Mouse (Mus musculus) lung, postnatal 0 days (tissue): ENCODE measurements around the gene Ralgps2. TPM values are rescaled to one million over a fixed set of nuclear protein-coding genes. Genes with fewer than 3 reads are reported as not detected.
A peak's percentile ranks its signal among the peaks of the same experiment; 100 is the strongest.

Source experiments
- ATAC-seq: fragments of 200-750 bp; cut with Nextera tagmentation; 2 replicates; pipeline ENCODE4 v1.8.0; 2017; ENCODE audit warnings: moderate library complexity
- DNase-seq: peaks from one replicate; pipeline ENCODE4 v3.0.0-alpha.2; 2016; ENCODE audit warnings: low spot score
- H3K27ac ChIP-seq: fragments of 300-500 bp; sonication (generic); 2 replicates; pipeline ENCODE4 v1.5.1; 2014; ENCODE audit warnings: antibody characterized with exemption, mild to moderate bottlenecking, low read length, mixed read lengths
- H3K27me3 ChIP-seq: fragments of 300-500 bp; sonication (generic); replicated peaks from 2 replicates; pipeline ENCODE4 v1.6.1; 2014; ENCODE audit warnings: low read length, mixed read lengths; ENCODE audit not compliant: insufficient read depth
- H3K36me3 ChIP-seq: fragments of 300-500 bp; sonication (generic); 2 replicates; pipeline ENCODE4 v1.6.1; 2014; ENCODE audit warnings: low read length, mixed read lengths; ENCODE audit not compliant: insufficient read depth
- H3K4me1 ChIP-seq: fragments of 300-500 bp; sonication (generic); 2 replicates; pipeline ENCODE4 v1.6.1; 2014; ENCODE audit warnings: antibody characterized with exemption, low read depth, low read length, mixed read lengths; ENCODE audit not compliant: insufficient read depth
- H3K4me2 ChIP-seq: fragments of 300-500 bp; sonication (generic); replicated peaks from 2 replicates; pipeline ENCODE4 v1.6.1; 2014; ENCODE audit warnings: low read depth, mild to moderate bottlenecking, low read length, moderate library complexity, mixed read lengths
- H3K4me3 ChIP-seq: fragments of 300-500 bp; sonication (generic); 2 replicates; pipeline ENCODE4 v1.5.1; 2014; ENCODE audit warnings: low read depth, low read length
- H3K9ac ChIP-seq: fragments of 300-500 bp; sonication (generic); replicated peaks from 2 replicates; pipeline ENCODE4 v1.6.1; 2014; ENCODE audit warnings: low read depth, mild to moderate bottlenecking
- H3K9me3 ChIP-seq: fragments of 300-500 bp; sonication (generic); 2 replicates; pipeline ENCODE4 v1.6.1; 2016; ENCODE audit warnings: low read length, mixed read lengths
- CTCF ChIP-seq: IDR thresholded peaks from 2 replicates; pipeline ENCODE4 v1.5.1; 2016; ENCODE audit warnings: antibody characterized with exemption, mild to moderate bottlenecking
- EP300 ChIP-seq: IDR thresholded peaks from 2 replicates; pipeline ENCODE4 v1.6.1; 2016; ENCODE audit warnings: antibody characterized with exemption, mild to moderate bottlenecking, control low read depth
- WGBS: fragments of 180-500 bp; shearing (Covaris S2); extraction: QIAGEN DNeasy Blood & Tissue Kit; methylation state at CpG from one replicate; pipeline ENCODE4 v1.1.7; 2014; 5-methylcytosine and 5-hydroxymethylcytosine counted together
- polyA plus RNA-seq: library from polyadenylated mRNA; unstranded; fragments of >200 nt; fragmentation: Nextera tagmentation; extraction: Ambion mirVana; gene quantifications from 2 replicates; pipeline ENCODE4 v1.2.1, GENCODE M21; 2015

Gene Ralgps2
- polyA plus RNA-seq, 1 experiment from 2014 or later = 38.3 TPM

- Histone ChIP-seq H3K4me1 (no peaks in the 10 kb centered on the region; the same call in 1 of the 2 replicates), H3K9me3 (no peaks in the 10 kb centered on the region), H3K9ac (no peak overlapping the region), H3K4me3 (no peak overlapping the region), H3K36me3 (no peaks in the 10 kb centered on the region), H3K27ac (no peak overlapping the region), H3K27me3 (no peaks in the 10 kb centered on the region), H3K4me2 (no peak overlapping the region)
- TF ChIP-seq CTCF = no peak
- TF ChIP-seq EP300 = no peak
- 79% methylated on average over 7 of the region's 7 CpGs for WGBS
- no peak for ATAC-seq
- no peak for DNase-seq
Observed at GRCm38 (mm10) chr1:156937436-156937835, 2.0 kb downstream of the Ralgps2 start.

GRCm38 (mm10) chr1:156933712-156934111 is 5.7 kb downstream of the Ralgps2 start:
- TF ChIP-seq CTCF (no peak), EP300 (no peak)
- Histone ChIP-seq H3K4me1 (no peaks in the 10 kb centered on the region), H3K27me3 (no peaks in the 10 kb centered on the region), H3K4me2 (no peak overlapping the region), H3K36me3 (no peaks in the 10 kb centered on the region), H3K27ac (no peak overlapping the region), H3K9ac (no peak overlapping the region), H3K4me3 (no peak overlapping the region), H3K9me3 (no peaks in the 10 kb centered on the region)
- no peak for ATAC-seq
- 93% methylated on average over 7 of the region's 7 CpGs for WGBS
- DNase-seq = no peak

- no peak for TF ChIP-seq EP300
Observed at GRCm38 (mm10) chr1:156932036-156932774, 7.2 kb downstream of the Ralgps2 start.

DNA sequence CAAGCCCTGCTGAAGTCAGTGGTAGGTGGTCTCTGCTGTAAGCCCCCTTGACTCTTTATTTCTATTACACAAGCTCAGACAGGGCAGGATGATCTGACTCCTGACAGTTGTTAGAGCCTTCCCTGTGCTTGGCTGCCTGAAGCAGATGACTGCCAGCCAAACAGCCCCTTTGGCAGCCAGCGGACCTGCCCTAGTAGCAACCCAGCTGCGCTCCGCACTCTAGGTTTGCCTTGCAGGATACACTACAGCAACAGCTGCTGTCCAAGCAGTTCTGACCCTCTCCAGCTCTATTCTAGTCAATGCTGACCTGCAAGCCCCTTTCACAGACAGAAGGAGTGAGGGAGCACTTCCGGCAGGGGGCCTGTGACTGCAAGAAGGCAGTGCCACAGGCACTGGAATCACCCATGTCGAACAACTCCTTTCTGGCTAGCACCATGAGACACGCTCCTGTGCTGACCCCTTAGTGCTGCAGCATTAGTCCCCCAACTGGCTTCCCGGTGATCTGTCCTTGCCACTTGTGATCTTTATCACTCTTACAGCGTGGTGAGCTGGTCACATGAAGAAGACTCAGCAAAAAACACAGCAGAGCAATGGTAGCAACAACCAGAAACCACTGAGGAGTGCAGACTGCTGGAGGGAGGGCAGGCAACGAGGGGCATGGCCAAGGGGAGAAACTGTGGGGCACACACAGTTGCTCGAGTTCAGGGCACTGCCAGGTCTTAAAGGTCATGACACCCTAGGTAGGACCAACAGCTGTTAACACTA is 8.1 kb downstream of the Ralgps2 start:
- Histone ChIP-seq H3K27me3 (no peaks in the 10 kb centered on the region), H3K9me3 (no peaks in the 10 kb centered on the region), H3K27ac (no peak overlapping the region), H3K9ac (no peak overlapping the region), H3K36me3 (no peaks in the 10 kb centered on the region), H3K4me3 (no peak overlapping the region), H3K4me2 (no peak overlapping the region), H3K4me1 (no peaks in the 10 kb centered on the region)
- 60% methylated on average over 10 of the region's 10 CpGs for WGBS
- TF ChIP-seq EP300 (no peak), CTCF (0 out of 2 replicates have a peak, but pooled peaks have one; percentile 11)
- DNase-seq = peak; percentile 17
- ATAC-seq = no peak

More at GRCm38 (mm10) chr1:156932036-156932774, 7.2 kb downstream of the Ralgps2 start:
- DNase-seq = no peak
- H3K27ac ChIP-seq = no peak overlapping the region
- no peaks in the 10 kb centered on the region for H3K9me3 ChIP-seq
- no peak overlapping the region for H3K9ac ChIP-seq
- H3K36me3 ChIP-seq = no peaks in the 10 kb centered on the region
- H3K27me3 ChIP-seq = no peaks in the 10 kb centered on the region
- H3K4me3 ChIP-seq = no peak overlapping the region
- no peaks in the 10 kb centered on the region for H3K4me1 ChIP-seq
- H3K4me2 ChIP-seq = no peak overlapping the region
- 45% methylated on average over 3 of the region's 3 CpGs for WGBS
- no peak for ATAC-seq

- no peak overlapping the region for H3K4me2 ChIP-seq
- TF ChIP-seq EP300 = no peak
- peak; percentile 60 for TF ChIP-seq CTCF
- no peak overlapping the region for H3K4me3 ChIP-seq
- no peaks in the 10 kb centered on the region for H3K4me1 ChIP-seq
- no peak overlapping the region for H3K27ac ChIP-seq
- no peaks in the 10 kb centered on the region for H3K9me3 ChIP-seq
- H3K27me3 ChIP-seq = no peaks in the 10 kb centered on the region
- H3K9ac ChIP-seq = no peak overlapping the region
- WGBS = 48% methylated on average over 5 of the region's 5 CpGs
- ATAC-seq = no peak
- DNase-seq = peak; percentile 35
- no peaks in the 10 kb centered on the region for H3K36me3 ChIP-seq
Observed at GRCm38 (mm10) chr1:156930263-156930662, 9.2 kb downstream of the Ralgps2 start.

DNA sequence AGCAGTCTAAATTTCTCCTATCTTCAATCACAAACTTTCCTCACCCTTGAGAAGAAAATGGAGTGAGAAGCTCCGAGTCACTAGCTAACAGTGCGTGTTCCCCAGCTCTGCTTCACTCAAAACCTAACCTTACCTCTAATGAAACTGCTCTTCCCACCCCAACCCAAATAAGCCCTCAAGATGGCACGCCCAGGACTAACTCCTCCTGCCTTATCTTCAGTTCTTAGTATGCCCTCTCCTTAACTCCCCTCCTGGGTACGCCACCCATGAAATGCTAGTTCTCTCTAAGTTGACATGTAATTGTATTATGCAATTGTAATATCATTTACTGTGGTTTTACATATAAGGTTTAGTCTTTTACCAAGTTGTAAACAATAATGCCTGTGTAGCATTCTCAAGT is 11.2 kb downstream of the Ralgps2 start:
- Histone ChIP-seq H3K9me3 (no peaks in the 10 kb centered on the region), H3K27me3 (no peaks in the 10 kb centered on the region), H3K36me3 (no peaks in the 10 kb centered on the region), H3K4me2 (no peak overlapping the region), H3K9ac (no peak overlapping the region), H3K27ac (no peak overlapping the region), H3K4me3 (no peak overlapping the region), H3K4me1 (no peaks in the 10 kb centered on the region)
- WGBS = 76% methylated on average over 4 of the region's 4 CpGs
- DNase-seq (no peak), ATAC-seq (no peak)
- TF ChIP-seq CTCF (no peak), EP300 (no peak)
